Mouse (Mus musculus): Measurements from ENCODE around the gene Map1lc3b. TPM values are rescaled to one million over a fixed set of nuclear protein-coding genes. Genes with fewer than 3 reads are reported as not detected.

The Map1lc3b gene
- polyA plus RNA-seq, 1 experiment from 2014 or later, result 389 TPM

GRCm38 (mm10) chr8:121620801-121621516, 30.8 kb downstream of the Map1lc3b start:
- H3K4me2 ChIP-seq (replicated peaks), result no peak overlapping the region
- H3K4me1 ChIP-seq (replicated peaks; ENCODE audit: control insufficient read depth, insufficient read depth, low read length), result peaks cover 27% of the 10 kb centered on the region; the same call in 1 of the 2 replicates
- H3K4me3 ChIP-seq (replicated peaks; ENCODE audit: low read length), result no peak overlapping the region
- H3K9ac ChIP-seq, result no peak overlapping the region
- DNase-seq (ENCODE audit: low spot score) (no peak), ATAC-seq (ENCODE audit: low FRiP score) (no peak)
- WGBS, result 88% methylated on average over 12 of the region's 12 CpGs
- peaks cover 16% of the 10 kb centered on the region for H3K36me3 ChIP-seq (replicated peaks; ENCODE audit: control insufficient read depth, insufficient read depth)
- no peak overlapping the region for H3K27ac ChIP-seq
- no peaks in the 10 kb centered on the region for H3K27me3 ChIP-seq (ENCODE audit: control insufficient read depth, insufficient read depth, low read length)
- H3K9me3 ChIP-seq (ENCODE audit: control insufficient read depth, low read length), result no peaks in the 10 kb centered on the region

GRCm38 (mm10) chr8:121621879-121622278, 31.7 kb downstream of the Map1lc3b start:
- H3K27me3 ChIP-seq (ENCODE audit: control insufficient read depth, insufficient read depth, low read length), result no peaks in the 10 kb centered on the region
- H3K4me3 ChIP-seq (replicated peaks; ENCODE audit: low read length), result no peak overlapping the region
- H3K9me3 ChIP-seq (ENCODE audit: control insufficient read depth, low read length), result no peaks in the 10 kb centered on the region
- 44% methylated on average over 1 of the region's 1 CpGs for WGBS
- no peak for DNase-seq (ENCODE audit: low spot score)
- H3K27ac ChIP-seq, result no peak overlapping the region
- H3K36me3 ChIP-seq (replicated peaks; ENCODE audit: control insufficient read depth, insufficient read depth), result peaks cover 9% of the 10 kb centered on the region
- H3K9ac ChIP-seq, result no peak overlapping the region
- peaks cover 30% of the 10 kb centered on the region; the same call in 1 of the 2 replicates for H3K4me1 ChIP-seq (replicated peaks; ENCODE audit: control insufficient read depth, insufficient read depth, low read length)
- no peak overlapping the region for H3K4me2 ChIP-seq (replicated peaks)
- no peak for ATAC-seq (ENCODE audit: low FRiP score)

GRCm38 (mm10) chr8:121623043-121623442, 32.9 kb downstream of the Map1lc3b start:
- no peak overlapping the region for H3K9ac ChIP-seq
- no peak for DNase-seq (ENCODE audit: low spot score)

GRCm38 (mm10) chr8:121628681-121629080, 38.5 kb downstream of the Map1lc3b start:
- Histone ChIP-seq H3K9me3 (ENCODE audit: control insufficient read depth, low read length) (no peaks in the 10 kb centered on the region), H3K36me3 (replicated peaks; ENCODE audit: control insufficient read depth, insufficient read depth) (peaks cover 19% of the 10 kb centered on the region), H3K27me3 (ENCODE audit: control insufficient read depth, insufficient read depth, low read length) (no peaks in the 10 kb centered on the region), H3K4me3 (replicated peaks; ENCODE audit: low read length) (no peak overlapping the region), H3K9ac (no peak overlapping the region), H3K27ac (no peak overlapping the region), H3K4me1 (replicated peaks; ENCODE audit: control insufficient read depth, insufficient read depth, low read length) (peaks cover 18% of the 10 kb centered on the region; the same call in 1 of the 2 replicates), H3K4me2 (replicated peaks) (no peak overlapping the region)
- no peak for ATAC-seq (ENCODE audit: low FRiP score)
- DNase-seq (ENCODE audit: low spot score), result no peak
- WGBS, result 96% methylated on average over 4 of the region's 4 CpGs

More at GRCm38 (mm10) chr8:121623043-121623442, 32.9 kb downstream of the Map1lc3b start:
- Histone ChIP-seq H3K27me3 (ENCODE audit: control insufficient read depth, insufficient read depth, low read length) (no peaks in the 10 kb centered on the region), H3K4me1 (replicated peaks; ENCODE audit: control insufficient read depth, insufficient read depth, low read length) (peaks cover 30% of the 10 kb centered on the region; the same call in 1 of the 2 replicates), H3K4me2 (replicated peaks) (no peak overlapping the region), H3K36me3 (replicated peaks; ENCODE audit: control insufficient read depth, insufficient read depth) (peaks cover 11% of the 10 kb centered on the region), H3K9me3 (ENCODE audit: control insufficient read depth, low read length) (no peaks in the 10 kb centered on the region), H3K4me3 (replicated peaks; ENCODE audit: low read length) (no peak overlapping the region), H3K27ac (no peak overlapping the region; the same call in 1 of the 2 replicates)
- WGBS, result 75% methylated on average over 8 of the region's 8 CpGs
- ATAC-seq (ENCODE audit: low FRiP score), result no peak

- H3K4me1 ChIP-seq (replicated peaks; ENCODE audit: control insufficient read depth, insufficient read depth, low read length), result peaks cover 10% of the 10 kb centered on the region; the same call in 1 of the 2 replicates
- ATAC-seq (ENCODE audit: low FRiP score) (no peak), DNase-seq (ENCODE audit: low spot score) (no peak)
- no peak overlapping the region for H3K27ac ChIP-seq
- no peak overlapping the region for H3K4me2 ChIP-seq (replicated peaks)
- H3K36me3 ChIP-seq (replicated peaks; ENCODE audit: control insufficient read depth, insufficient read depth), result peaks cover 19% of the 10 kb centered on the region
- no peaks in the 10 kb centered on the region for H3K27me3 ChIP-seq (ENCODE audit: control insufficient read depth, insufficient read depth, low read length)
- H3K4me3 ChIP-seq (replicated peaks; ENCODE audit: low read length), result no peak overlapping the region
- no peak overlapping the region for H3K9ac ChIP-seq
- H3K9me3 ChIP-seq (ENCODE audit: control insufficient read depth, low read length), result no peaks in the 10 kb centered on the region
- WGBS, result 67% methylated on average over 7 of the region's 7 CpGs
These were observed 41.5 kb downstream of the Map1lc3b start for GRCm38 (mm10) chr8:121631645-121632071.

- 83% methylated on average over 5 of the region's 5 CpGs for WGBS
- DNase-seq (ENCODE audit: low spot score) (no peak), ATAC-seq (ENCODE audit: low FRiP score) (no peak)
- Histone ChIP-seq H3K4me1 (replicated peaks; ENCODE audit: control insufficient read depth, insufficient read depth, low read length) (peaks cover 17% of the 10 kb centered on the region; the same call in 1 of the 2 replicates), H3K4me2 (replicated peaks) (no peak overlapping the region), H3K9ac (no peak overlapping the region), H3K36me3 (replicated peaks; ENCODE audit: control insufficient read depth, insufficient read depth) (peaks cover 15% of the 10 kb centered on the region), H3K27ac (no peak overlapping the region), H3K27me3 (ENCODE audit: control insufficient read depth, insufficient read depth, low read length) (no peaks in the 10 kb centered on the region), H3K4me3 (replicated peaks; ENCODE audit: low read length) (no peak overlapping the region), H3K9me3 (ENCODE audit: control insufficient read depth, low read length) (no peaks in the 10 kb centered on the region)
These were observed 42.2 kb downstream of the Map1lc3b start for GRCm38 (mm10) chr8:121632401-121632800.

- H3K4me3 ChIP-seq (replicated peaks; ENCODE audit: low read length), result no peak overlapping the region
- no peaks in the 10 kb centered on the region for H3K27me3 ChIP-seq (ENCODE audit: control insufficient read depth, insufficient read depth, low read length)
- no peak overlapping the region for H3K9ac ChIP-seq
- no peak for ATAC-seq (ENCODE audit: low FRiP score)
- WGBS, result 80% methylated on average over 6 of the region's 6 CpGs
- no peaks in the 10 kb centered on the region for H3K9me3 ChIP-seq (ENCODE audit: control insufficient read depth, low read length)
- H3K36me3 ChIP-seq (replicated peaks; ENCODE audit: control insufficient read depth, insufficient read depth), result no peaks in the 10 kb centered on the region
- H3K4me2 ChIP-seq (replicated peaks), result no peak overlapping the region
- DNase-seq (ENCODE audit: low spot score), result no peak
- no peak overlapping the region for H3K27ac ChIP-seq
- peaks cover 17% of the 10 kb centered on the region; the same call in 1 of the 2 replicates for H3K4me1 ChIP-seq (replicated peaks; ENCODE audit: control insufficient read depth, insufficient read depth, low read length)
These were observed 45.4 kb downstream of the Map1lc3b start for GRCm38 (mm10) chr8:121635534-121635933.

- no peak overlapping the region for H3K9ac ChIP-seq
- H3K4me1 ChIP-seq (replicated peaks; ENCODE audit: control insufficient read depth, insufficient read depth, low read length), result peaks cover 17% of the 10 kb centered on the region; the same call in 1 of the 2 replicates
- no peak overlapping the region for H3K27ac ChIP-seq
- H3K4me2 ChIP-seq (replicated peaks), result no peak overlapping the region
- DNase-seq (ENCODE audit: low spot score), result no peak
- ATAC-seq (ENCODE audit: low FRiP score), result no peak
- 83% methylated on average over 8 of the region's 8 CpGs for WGBS
- no peaks in the 10 kb centered on the region for H3K36me3 ChIP-seq (replicated peaks; ENCODE audit: control insufficient read depth, insufficient read depth)
- H3K4me3 ChIP-seq (replicated peaks; ENCODE audit: low read length), result no peak overlapping the region
- H3K9me3 ChIP-seq (ENCODE audit: control insufficient read depth, low read length), result no peaks in the 10 kb centered on the region
- no peaks in the 10 kb centered on the region for H3K27me3 ChIP-seq (ENCODE audit: control insufficient read depth, insufficient read depth, low read length)
These were observed 46.0 kb downstream of the Map1lc3b start for GRCm38 (mm10) chr8:121636180-121636579.

- Histone ChIP-seq H3K27me3 (ENCODE audit: control insufficient read depth, insufficient read depth, low read length) (no peaks in the 10 kb centered on the region), H3K4me3 (replicated peaks; ENCODE audit: low read length) (no peak overlapping the region), H3K27ac (peak overlapping the region; percentile 32; the same call in 1 of the 2 replicates), H3K9ac (peak overlapping the region; percentile 35; the same call in 1 of the 2 replicates), H3K9me3 (ENCODE audit: control insufficient read depth, low read length) (no peaks in the 10 kb centered on the region), H3K4me2 (replicated peaks) (no peak overlapping the region), H3K36me3 (replicated peaks; ENCODE audit: control insufficient read depth, insufficient read depth) (no peaks in the 10 kb centered on the region), H3K4me1 (replicated peaks; ENCODE audit: control insufficient read depth, insufficient read depth, low read length) (peaks cover 55% of the 10 kb centered on the region)
- DNase-seq (ENCODE audit: low spot score), result no peak
- 82% methylated on average over 3 of the region's 3 CpGs for WGBS
- no peak for ATAC-seq (ENCODE audit: low FRiP score)
These were observed 52.6 kb downstream of the Map1lc3b start for GRCm38 (mm10) chr8:121642804-121643203.

Data from hindbrain, embryonic 14.5 days (tissue).